Mouse (Mus musculus) layer of hippocampus, adult 9-11 months (tissue): ENCODE data around the gene Zbtb20.

Source experiments
- DNase-seq: peaks from one replicate; pipeline ENCODE4 v3.0.0; 2022

Zbtb20 gene

DNA sequence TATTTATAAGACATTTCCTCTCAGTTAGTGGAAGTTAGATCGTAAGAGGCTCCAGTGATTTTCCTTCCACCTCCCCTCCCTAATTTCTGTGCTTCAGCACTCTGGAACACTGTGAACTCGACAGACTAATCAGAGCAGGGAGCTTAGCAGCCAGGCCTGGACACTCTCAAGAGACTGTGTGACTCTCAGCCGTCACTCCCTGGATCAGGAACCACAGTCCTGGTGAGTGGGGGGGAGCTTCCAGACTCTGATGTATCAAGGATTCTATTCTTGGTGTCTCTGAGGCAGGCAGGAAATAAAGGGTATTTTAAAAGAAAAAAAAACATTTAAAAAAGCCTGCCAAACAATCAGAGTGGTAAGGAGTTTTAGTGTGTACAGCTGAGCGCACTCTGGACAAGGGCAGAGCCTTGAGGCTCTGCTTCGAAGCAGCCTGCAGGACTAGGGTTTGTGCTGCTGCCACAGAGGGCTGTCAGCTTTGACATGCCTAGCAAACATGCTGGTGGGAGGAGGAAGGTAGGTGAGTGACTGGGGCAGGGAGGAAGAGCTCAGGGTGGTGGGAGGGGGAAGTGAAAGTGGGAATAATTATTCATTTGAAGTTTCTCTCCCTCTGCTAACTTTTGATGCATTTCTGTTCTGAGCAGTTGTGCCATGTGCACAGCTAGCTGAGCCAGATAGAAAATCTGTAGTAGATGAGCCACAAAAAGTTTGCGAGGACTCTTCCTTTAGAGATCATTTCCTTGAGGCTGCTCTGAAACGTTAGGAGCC is 488.3 kb downstream of the Zbtb20 start:
- peak; percentile 38 for DNase-seq

DNA sequence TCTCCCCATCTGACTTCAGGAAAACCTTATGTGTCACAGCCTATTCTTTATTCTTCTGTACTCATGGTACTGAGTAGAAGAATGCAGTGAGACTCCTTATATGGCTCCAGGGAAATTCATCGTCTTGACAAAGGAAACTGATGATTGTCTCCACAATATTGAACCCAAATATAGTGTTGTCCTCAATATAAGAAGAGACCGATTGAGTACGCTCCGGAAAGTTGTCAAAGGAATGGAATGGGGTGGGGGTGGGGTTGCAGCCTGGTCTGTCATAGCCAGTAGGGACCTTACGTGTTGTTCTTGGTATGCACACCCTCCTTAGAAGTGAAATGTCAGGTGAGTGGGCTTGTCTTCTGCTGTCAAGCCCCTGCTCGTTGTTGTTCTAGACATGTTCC is 488.8 kb downstream of the Zbtb20 start:
- DNase-seq: no peak

DNA sequence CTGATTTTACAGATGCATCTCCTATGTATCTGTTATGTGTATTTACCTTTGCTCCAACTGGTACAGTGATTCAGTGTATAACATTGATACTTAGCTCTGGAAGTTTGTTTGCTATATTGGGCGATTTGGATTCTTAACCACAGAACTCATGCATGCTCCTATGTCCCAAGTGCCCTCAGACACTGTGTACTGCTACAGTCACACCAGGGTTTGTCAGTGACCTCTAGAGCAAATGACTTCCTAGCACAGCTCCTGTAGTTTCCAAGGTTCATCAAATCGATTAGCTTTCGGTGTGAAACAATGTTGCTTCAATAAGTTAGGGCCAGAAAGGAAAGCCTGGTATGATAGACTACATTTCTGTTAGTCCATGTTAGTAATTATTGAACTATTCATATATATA is 489.6 kb downstream of the Zbtb20 start:
- DNase-seq: no peak

DNA sequence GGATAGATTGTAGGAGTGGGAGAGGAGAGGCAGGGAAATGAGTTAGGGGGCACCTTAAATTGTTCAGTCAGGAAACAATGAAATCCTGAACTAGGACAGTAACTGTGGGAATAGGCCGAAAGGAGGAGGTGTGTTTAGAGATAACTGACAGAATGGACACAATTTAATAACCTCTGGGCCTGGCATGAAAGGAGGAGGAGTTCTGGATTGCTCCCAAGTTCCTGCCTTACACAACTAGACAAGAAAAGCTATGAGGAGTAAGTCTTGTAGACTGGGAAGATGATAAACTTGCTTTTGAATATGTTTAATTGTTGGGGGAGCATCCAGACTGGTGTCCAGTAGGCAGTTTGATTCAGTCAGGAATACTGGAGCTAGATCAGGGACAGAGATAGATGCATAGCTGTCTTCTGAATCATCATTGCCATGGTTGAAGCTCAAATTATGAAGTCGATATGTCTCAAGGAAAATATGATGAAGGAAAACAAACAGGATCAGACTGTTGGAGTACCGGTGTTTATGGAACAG is 494.9 kb downstream of the Zbtb20 start:
- no peak for DNase-seq

DNA sequence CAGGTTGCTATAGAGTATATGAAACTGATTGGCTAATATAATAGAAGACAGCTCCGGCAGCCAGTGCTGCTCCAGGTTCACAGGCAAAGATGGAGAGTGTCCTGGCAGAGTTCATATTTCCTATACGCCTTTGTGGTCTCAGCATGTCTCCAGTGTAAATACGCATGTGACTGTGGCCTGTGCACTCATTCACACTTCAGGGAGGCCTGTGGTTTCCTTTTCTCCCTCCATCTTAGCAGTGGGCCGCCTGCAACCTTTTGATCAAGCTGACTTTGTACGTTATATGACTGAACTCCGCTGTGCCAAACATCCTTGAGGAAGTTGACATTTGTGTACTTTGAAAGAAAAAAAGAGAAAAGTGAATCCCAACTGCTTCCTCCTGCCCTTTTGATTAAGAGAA is 501.1 kb downstream of the Zbtb20 start:
- DNase-seq: no peak

DNA sequence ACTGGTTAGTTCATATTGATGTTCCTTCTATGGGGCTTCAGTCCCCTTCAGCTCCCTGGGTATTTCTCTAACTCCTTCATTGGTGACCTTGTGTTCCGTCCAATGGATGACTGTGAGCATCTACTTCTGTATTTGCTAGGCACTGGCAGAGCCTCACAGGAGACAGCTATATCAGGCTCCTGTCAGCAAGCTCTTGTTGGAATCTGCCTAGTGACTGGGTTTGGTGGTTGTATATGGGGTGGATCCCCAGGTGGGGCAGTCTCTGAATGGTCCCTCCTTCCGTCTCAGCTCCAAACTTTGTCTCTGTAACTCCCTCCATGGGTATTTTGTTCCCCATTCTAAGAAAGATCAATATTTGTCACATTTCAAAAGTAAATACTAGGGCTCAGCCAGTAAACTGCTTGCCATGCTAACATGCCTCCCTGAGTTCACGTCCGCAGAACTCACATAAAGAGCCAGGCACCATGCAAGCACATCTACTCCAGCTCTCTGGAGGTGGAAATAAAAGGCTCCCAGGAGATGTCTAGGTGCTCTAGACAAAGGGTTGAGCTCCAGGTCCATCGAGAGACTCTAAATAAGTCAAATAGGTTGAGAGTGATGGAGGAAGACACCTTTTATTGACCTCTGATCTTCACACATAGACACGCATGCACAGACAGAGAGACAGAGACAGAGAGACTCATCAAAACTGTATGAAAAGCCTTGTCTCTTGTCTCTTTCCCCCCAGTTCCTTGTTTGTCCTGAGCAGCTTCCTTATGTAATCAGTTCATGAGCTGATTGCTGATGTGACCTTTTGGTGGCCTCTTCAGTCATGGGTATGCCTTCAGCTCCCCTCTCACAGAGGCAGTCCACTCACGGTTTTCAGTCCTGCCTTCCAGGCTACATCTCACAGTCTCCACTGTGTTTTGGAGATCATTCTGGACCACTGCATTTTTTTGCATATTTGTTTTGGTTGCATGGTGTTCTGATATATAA is 504.0 kb downstream of the Zbtb20 start:
- no peak for DNase-seq

DNA sequence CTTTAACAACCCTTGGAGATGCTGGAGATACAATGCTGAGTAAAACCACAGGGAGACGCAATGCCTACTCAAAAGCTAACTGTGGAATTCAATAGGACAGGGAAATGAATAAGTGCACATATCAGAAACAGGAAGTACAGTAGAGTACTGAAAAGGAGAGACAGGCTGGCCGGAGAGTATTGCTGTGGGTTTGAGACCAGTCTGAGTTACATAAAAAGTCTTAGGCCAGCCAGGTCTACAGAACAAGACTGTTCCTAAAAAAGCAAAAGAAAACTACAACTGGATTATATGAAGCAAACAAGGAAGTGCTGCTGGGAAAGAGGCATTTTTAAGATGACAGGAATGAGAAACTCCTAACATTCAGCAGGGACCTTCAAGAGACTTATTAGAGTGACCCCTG is 505.5 kb downstream of the Zbtb20 start:
- DNase-seq: no peak

DNA sequence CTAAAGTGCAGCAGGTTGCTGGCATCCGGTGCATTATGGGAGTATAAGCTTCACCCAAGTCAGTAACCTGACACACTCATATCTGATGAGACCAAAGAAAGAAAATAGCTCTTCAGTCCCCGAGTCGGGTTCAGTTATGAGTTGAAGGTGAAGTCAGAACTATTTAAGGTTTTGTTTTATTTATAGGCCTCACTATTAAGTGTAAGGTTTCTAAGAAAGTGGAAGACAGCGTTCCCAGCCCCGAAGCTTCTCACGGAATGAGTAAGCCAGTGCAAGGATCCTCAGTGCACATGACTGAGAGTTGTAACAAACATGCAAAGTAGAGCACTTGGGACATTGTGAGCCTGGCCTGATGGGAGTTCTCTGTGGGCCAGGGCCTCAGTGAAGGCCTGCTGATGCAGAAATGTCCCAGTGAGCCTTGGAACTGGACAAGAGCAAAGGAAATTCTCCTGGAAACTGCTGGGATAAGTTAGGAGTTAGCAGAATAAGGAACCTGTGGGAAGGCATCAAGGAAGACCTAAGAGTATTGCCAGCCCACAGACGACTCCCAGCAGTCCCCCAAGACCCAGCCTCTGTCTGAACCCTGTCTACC is 507.6 kb downstream of the Zbtb20 start:
- DNase-seq: no peak

DNA sequence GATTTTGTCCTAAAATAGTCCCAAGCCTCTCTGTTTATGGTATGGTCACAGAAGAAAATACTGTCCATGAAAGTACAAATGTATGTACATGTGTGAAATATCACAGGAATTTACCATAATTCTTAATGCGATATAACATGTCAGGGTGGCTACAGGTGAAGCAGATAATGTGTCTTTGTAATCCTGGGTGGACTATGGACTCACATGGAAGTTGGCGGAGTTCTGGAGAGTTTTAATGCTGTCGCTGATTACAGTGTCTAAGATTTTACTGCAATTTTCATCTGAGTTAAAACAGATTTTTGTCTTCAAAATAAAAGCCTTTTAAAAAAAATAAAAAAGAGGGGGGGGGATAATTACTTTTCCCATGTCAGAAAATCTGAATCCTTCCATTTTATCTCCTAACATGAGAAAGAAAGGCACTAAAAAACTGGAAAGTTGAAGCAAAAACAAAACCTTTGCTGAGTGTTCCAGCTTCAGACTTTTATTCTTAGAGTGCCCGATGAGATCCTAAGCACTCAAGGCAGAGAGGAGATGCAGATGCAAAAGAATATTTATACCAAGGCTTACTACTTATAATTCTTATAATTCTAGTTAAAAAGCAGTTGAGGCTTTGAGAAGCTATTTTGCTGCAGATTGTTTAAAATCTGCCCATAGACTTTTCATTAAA is 509.4 kb downstream of the Zbtb20 start:
- no peak for DNase-seq

DNA sequence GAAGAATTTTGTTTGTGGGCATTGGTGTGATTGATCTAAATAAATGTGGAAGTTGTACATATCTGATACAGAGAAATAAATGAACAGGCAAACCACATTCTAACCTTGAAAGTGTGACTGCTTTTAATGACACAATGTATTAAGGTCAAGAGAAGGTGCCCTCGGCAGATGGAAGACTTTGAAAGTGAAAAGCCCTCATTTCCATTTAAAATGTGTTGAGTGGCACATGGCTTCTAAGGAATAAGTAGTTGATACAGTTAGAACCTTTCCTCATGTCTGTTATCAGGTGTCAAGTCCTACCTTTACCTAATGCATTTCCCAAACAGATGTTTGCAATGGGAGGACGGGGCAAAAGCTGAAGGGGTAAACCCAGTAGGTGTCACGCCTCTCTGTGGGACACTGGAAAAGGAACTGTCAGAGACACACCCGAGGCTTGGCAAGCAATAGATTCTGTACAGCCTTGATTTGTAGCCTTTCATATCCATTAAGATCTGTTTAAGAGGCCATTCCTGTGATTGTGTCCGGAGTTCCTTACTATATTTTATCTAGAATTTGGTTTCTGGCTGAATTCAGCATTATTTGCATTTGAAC is 510.0 kb downstream of the Zbtb20 start:
- no peak for DNase-seq

DNA sequence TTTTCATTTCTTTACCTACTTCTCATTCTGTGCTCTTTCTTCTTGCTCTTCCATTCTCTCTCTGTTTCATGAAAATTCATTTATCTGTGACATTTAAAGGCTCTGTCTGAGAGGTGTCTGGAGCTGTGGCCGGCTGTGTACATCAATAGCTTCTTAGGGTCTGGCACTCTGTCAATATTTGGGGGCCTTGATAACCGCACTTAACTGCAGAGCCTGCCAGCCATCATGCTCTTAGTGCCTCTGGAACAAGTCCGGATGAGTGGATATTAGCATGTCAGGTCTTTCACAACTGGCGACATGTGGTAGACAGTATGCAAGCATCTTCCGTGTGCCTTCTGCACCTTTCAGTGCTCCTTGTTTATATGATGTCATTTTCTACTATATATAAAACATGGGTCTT is 510.7 kb downstream of the Zbtb20 start:
- DNase-seq: no peak

DNA sequence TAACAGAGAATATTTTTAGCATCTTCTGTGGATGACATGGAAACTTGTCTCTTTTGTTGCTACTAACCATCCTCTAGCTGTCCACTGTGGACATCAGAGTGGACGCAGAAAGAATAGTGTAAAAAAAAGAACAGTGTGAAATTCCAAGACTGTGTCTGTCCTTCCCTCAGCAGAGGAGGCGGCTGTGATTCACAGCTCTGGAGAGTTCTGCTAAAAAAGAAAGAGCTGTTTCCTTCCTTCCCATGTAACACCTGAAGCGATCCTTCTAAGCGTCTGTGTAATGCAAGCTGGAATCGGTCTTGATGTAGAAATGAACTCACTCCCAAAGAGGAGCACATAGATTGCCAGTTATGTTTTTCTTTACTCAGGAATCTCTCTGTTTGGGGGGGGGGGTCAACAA is 512.7 kb downstream of the Zbtb20 start:
- DNase-seq: no peak

DNA sequence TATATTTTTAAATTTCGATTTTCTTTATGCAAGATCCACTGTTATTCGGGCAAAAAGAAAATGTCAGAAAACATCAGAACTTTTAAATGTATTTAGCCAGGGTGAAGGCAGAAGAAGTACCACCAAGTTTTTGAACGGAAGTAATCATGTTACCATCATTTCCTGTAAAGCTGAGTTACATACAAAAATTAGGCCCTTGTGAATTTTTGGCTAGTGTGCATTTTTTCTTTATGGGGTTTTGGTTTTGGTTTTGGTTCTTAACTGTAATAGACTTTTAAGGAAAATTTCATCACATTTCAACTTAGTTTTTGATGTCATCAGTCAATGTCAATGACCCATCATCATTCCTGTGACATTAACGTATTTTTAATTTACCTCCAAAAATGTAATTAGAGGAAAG is 514.7 kb downstream of the Zbtb20 start:
- no peak for DNase-seq

DNA sequence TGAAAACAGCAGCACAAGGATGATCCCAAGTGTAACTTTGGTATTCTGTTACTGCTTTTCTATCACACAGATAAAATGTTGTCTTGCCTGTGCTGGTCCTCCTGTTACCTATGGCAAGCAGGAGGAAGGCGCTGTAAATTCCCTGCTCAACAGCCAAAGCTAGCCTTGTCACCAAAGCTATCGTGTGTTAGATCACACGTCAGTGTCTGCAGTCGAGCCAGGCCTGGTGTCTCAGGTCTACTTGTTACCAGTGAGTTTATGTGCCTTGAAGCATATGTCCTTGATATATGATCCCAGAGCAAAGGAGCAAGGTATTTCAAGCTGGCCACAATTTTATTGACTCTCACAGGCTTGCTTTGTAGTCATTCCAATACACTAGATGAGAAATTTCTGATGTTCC is 517.7 kb downstream of the Zbtb20 start:
- no peak for DNase-seq

DNA sequence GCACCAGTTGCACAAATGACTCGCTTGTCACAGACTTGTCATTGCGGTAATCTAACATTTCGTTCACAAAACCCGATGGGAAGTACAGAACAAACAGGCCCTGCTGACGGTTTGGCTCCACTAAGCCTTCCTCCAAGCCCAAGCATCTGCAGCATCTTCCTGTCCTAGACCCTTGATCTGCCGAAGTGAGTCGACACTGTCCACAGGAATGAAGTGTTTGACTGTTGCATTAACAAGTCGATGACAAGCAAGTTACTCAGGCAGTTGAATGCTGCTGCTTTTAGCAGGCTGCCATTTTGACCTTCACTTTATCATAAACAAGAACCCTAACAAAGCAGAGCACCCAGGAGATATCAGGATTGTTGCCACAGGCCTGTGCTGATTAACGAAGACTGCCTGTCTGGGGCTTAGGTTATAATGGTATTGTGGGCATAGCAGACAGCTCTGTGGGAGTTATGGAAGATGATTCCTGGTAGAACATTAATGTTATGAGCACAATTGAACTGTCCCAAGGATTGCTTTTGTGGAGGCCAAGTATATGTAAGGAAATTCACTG is 518.4 kb downstream of the Zbtb20 start:
- no peak for DNase-seq

DNA sequence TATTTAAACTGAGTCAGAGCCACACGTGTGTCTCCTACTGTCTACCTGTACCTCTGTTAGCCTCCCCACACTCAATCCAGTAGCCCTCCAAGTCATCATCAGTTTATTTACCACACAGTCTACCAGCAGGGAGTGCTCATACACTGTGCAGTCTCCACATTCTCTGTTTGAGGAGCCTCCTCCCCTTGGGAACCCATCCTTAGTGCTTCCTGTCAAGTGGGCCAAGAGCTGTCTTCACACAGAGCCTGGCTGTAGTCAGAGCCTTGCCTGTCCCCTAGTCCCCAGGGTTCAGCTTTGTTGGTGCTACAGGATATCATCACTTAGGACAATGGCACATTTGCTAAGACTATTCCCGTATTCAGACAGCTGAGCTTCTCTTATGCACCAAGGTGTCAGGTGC is 519.1 kb downstream of the Zbtb20 start:
- DNase-seq: no peak

DNA sequence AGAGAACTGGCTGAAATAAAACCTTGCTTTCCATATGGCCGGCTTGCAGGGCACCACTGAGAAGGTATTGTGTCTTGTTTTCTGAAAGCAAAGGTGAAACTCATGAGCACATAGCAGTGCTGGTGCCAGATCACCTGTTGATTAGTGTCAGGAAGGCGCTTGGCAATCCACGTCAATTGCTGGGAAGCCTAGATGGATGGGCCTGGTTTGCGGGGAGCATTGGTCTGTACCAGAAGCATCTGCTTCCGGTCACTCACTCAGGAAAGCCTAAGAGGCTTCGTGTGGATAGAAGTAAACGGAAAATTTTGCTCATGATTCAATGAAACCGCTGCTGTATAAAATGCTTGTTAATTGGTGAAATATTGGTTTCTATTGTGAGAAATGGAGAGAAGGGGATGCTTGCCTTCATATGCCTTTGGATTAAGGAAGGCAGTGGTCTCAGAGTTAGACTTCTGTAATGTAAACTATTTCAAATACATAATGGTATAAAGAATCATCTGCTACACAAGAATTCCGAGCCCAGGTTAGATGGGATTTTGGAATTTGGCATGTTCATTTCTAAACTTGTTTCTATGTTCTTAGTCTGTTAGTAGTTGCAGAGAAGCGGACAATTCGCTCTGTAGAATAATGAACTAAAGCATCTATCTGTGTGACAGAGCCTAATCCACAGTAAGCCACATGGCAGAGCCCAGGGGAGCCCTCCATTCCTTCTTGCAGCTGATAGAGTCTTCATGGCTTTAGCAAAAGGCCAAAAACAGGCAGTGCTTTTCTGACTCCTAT is 521.4 kb downstream of the Zbtb20 start:
- no peak for DNase-seq

DNA sequence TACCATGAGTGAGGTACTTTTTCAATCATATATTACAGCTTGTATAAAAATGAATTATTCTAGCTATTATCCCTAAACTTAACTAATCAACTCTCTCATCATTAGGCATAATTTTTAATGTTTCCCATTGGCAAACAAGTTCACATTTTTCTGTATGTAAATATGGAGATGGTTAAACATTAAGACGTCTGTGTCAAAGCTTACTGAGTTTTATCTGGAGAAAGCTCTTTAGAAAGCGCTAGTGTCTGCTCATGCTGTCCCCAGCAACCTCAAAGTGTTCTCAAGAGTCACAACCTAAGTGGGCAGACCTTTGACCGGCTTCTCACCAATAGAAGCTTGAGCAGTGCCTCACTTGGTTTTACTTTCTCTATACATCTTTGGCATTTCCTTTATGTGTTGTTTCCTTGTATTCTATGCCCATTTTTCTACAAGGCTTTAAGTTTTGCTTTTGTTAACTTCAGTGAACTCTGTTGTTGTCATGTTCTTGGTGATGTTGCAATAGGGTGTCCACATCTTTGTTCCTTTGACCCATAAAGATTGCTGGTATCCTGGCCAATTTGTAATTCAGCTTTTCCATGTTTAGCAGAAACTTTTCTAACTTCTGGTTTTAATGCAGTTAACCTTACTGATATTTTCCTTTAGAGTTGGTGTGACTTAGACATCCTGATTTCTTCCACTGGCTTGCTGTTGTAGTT is 522.1 kb downstream of the Zbtb20 start:
- no peak for DNase-seq

DNA sequence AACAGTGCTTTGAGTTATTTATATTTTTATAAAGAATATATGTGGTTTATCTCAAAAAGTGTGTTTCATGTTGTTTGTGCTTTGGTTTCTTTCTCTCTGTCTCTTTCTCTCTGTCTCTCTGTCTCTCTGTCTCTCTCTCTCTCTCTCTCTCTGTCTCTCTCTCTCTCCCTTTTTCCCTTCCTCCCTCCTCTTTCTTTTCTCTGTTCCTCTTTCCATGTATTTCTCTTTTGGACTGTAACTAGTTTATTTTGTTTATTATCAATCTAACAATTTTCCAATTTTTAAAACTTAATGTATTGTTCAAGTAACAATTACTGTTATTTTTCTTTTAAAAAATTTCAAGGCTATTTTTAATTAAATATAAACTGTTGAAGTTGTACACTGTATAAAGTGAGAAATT is 523.7 kb downstream of the Zbtb20 start:
- no peak for DNase-seq

DNA sequence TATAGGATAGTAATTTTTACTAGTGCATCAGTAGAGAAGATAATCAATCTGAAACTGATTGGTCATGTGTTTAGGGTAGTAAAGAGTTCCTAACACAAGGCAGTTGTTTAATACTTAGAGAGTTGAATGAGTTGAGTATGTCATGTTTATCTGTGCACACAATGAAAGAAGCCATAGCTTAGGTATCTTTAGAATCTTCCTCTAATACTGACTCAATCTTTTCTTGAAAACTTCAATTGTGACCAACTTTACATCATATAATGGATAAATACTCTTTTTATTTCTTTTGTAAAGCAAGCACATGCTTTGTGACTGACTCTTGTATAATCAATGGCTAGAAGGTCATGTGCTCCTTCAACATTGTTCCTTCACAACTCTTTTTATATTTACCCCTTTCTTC is 524.4 kb downstream of the Zbtb20 start:
- no peak for DNase-seq

DNA sequence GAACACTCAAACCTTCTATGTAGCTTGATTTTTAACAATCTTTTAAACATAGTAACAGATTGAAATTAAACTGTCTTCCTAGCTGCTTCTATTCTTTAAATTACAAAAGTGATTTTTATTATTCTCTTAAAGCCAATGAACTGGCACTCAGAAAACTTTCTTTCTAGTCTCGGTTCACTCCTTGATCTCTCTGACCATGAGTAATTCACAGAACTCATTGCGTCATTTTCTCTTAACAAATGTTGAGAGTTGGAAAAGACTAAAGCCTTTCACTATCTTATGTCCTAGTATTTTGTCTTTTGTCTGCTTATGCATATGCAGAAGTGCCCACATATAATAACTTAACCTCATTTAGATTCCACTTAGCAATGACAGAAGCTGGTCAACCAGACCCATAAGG is 525.3 kb downstream of the Zbtb20 start:
- no peak for DNase-seq
